Mouse (Mus musculus): Measurements from ENCODE around the gene Ephb1.

Ephb1 gene

GRCm38 (mm10) chr9:102045111-102045861 lies 309.2 kb downstream of the Ephb1 start:
- DNase-seq, result no peak

DNA sequence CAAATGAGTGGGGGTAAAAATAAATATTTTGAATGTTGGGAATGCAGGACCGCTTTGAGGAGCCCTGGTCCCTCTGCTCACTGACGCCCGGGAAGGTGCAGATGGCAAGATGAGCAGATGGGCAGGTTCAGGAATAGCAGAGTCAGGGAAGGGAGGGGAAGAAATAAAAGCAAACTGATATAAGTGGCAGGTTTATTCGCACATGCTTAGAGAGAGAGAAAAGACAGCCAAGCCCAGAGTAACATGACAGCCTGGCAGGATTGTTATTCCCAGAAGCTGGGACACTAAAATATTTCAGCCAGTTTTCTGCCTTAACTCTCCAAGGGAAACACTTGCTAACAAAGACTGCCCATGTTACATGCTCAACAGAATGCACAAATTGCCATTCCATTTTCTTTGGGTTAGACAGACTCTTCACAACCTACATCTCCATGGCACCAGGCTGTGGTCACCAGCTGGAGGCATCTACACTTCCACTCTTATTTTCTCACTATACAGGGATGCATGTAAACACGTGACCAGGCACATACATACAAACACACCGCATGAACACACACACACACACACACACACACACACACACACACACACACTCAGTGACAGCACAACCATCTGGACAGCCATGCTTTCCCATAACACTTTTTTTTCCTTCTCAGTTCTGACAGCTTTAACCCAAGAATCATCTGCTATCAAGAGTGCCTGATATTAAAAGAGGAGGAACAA lies 315.3 kb downstream of the Ephb1 start:
- DNase-seq, result no peak

GRCm38 (mm10) chr9:102036132-102036531 lies 318.4 kb downstream of the Ephb1 start:
- peak; percentile 79 for DNase-seq

- DNase-seq, result peak; percentile 68
Observed at GRCm38 (mm10) chr9:102033231-102033630, 321.3 kb downstream of the Ephb1 start.

DNA sequence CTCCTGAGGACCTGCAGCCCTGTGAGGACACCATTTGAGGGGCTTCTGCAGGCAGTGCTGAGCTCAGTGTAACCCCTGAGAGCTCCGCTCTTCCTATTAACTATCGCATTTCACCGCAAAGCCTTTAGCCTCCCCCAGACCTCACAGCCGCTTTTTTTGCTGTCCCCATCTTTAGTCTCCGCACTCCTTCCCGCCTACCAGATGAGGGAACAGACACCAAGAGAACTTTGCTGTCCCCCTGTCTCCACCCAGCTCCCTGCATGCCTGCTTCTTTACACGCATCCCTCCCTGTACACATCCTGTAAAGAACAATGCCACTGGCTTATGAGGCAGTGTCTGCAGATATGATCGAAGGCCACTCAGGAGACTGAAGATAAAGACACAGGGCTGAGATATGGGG lies 322.1 kb downstream of the Ephb1 start:
- DNase-seq, result peak; percentile 77

- DNase-seq, result peak; percentile 56
Observed at GRCm38 (mm10) chr9:102029661-102030060, 324.8 kb downstream of the Ephb1 start.

- DNase-seq, result peak; percentile 40
Observed at GRCm38 (mm10) chr9:102026136-102026535, 328.4 kb downstream of the Ephb1 start.

DNA sequence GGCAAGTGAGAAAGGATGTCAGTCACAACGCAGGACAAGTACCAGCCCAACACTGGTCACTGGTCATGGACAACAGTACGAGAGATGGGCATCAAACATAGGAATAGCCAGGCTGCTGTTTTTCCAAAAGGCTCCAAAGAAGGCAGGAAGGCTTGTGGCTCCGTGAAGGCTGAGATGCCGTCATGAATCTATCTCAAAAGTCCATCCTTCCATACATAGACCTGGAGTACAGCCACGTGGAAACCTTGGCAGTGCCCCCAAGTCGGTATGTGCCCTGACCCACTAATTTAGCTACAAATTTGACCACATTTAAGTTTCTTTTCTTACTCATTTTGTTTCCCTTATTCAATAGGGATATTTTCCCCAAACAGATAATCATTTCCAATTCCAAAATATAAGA lies 329.4 kb downstream of the Ephb1 start:
- peak; percentile 76 for DNase-seq

- peak; percentile 88 for DNase-seq
Observed at GRCm38 (mm10) chr9:102015516-102015915, 339.0 kb downstream of the Ephb1 start.

DNA sequence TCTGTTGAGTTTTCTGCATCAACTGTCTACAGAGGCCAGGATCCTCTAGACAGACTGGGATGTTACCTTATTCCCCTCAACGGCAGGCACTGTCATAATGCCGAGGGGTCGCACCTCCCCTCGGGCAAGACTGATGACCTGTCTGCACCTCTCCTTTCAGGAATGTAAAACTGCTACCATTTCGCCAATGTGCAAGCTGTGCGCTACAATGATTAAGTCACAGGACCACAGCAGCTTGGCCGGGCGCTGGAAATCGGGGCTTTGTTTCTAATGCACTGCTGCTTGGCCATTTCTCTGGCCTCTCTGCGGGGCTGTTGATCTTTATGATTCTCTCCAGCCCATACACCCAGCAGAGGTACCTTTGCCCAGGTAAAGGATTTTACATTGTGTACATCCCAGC lies 346.8 kb downstream of the Ephb1 start:
- DNase-seq, result peak; percentile 75

- DNase-seq, result peak; percentile 90
Observed at GRCm38 (mm10) chr9:102006539-102006938, 348.0 kb downstream of the Ephb1 start.

DNA sequence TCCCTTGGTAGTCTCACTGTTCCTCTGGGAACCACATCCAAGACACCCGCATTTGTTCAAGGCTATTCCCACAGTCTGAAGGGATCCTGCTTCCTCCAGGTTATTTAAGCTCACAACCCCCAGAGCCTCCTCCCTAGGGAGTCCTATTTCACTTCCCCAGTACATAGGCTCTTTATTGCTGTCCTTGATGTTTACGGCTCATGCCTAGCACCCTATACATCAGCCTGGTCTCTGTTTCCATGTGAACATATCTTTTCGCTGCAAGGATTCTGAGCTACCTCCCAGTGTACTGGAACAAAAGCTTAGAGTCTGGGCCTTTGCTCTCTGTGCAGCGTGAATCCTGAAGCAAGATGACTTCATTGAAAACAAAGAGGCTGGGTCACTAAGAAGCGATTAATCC lies 351.6 kb downstream of the Ephb1 start:
- peak; percentile 44 for DNase-seq

GRCm38 (mm10) chr9:102002186-102002585 lies 352.3 kb downstream of the Ephb1 start:
- DNase-seq, result peak; percentile 64

- DNase-seq, result peak; percentile 41
Observed at GRCm38 (mm10) chr9:102001633-102002165, 352.8 kb downstream of the Ephb1 start.

- DNase-seq, result no peak
Observed at GRCm38 (mm10) chr9:101999690-102000089, 354.8 kb downstream of the Ephb1 start.

DNA sequence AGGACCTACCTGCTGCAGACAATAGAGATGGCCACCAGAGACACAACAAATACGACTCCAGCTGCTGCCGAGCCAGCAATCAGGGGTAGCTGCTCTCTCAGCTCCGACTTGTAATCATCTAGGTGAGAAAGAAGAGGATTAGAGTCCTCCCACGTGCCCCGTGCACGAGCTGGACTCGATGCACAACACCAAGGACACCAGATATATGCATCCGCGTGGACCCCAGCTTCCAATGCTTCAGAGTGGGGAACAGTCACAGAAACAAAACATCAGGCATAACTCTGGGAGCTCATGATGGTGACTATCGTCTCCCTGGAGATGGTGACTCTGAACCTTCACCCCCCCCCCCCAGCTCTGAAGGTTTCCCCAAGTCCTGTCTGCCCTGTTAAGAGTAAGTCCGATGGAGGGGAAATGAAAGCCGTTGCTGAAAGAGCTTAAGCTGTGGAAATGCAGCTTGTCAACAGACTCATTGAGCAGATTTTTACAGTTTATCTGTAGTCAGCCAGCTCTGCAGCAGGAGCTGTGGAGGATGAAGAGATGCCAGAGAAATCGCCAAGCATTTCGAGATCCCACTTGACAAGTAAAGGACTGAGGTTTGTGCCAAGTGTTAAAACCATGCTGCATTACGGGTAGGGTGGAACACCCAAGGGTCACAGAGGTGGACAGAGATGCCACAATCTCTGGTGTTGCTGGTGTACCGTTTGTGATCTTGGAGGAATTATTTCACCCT lies 357.6 kb downstream of the Ephb1 start:
- DNase-seq, result peak; percentile 79

GRCm38 (mm10) chr9:101996183-101996582 lies 358.3 kb downstream of the Ephb1 start:
- peak; percentile 70 for DNase-seq

GRCm38 (mm10) chr9:101995423-101996156 lies 358.9 kb downstream of the Ephb1 start:
- peak; percentile 79 for DNase-seq

- no peak for DNase-seq
Observed at GRCm38 (mm10) chr9:101994086-101994485, 360.4 kb downstream of the Ephb1 start.

GRCm38 (mm10) chr9:101990836-101991235 lies 363.7 kb downstream of the Ephb1 start:
- DNase-seq, result no peak

- DNase-seq, result no peak
Observed at GRCm38 (mm10) chr9:101990032-101990431, 364.5 kb downstream of the Ephb1 start.

- no peak for DNase-seq
Observed at GRCm38 (mm10) chr9:101986910-101987309, 367.6 kb downstream of the Ephb1 start.

DNA sequence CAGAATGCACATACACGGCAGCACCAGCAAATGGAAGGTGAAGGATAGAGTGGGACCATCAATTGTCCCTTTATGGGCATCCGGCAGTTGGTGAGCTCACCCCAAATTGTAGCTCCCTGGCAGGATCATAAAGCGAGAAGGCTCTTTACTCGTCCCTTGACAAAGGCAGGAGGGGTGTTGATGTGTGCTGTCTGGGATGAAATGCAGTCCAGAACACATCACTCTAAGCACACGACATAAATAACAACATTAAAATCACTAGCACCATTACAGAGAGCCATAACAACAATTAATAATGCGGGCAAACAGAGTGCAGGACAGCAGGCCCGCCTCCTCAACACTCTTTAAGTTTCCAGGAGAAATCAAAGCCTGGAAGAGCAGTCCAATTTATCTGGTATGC lies 372.1 kb downstream of the Ephb1 start:
- no peak for DNase-seq

Data from heart, adult 11 months (tissue).